Mouse (Mus musculus) heart, embryonic 14.5 days (tissue): ENCODE data around the gene Gm21820. TPM values are rescaled to one million over a fixed set of nuclear protein-coding genes. Genes with fewer than 3 reads are reported as not detected.
"Not testable (repeated sequence)": the region's sequence is repeated elsewhere in the genome, so short reads cannot be mapped to it uniquely, and the experiment has no call there.

ENCODE experiments used
- ATAC-seq: fragments of 200-750 bp; cut with Nextera tagmentation; 2 replicates; pipeline ENCODE4 v1.8.0; 2017; ENCODE audit warnings: low read depth, moderate TSS enrichment; ENCODE audit not compliant: insufficient number of reproducible peaks, insufficient read depth, low FRiP score
- H3K27ac ChIP-seq, 2 experiments: fragments of 200-500 bp in 1 of 2; fragments of 300-500 bp in 1 of 2; sonication (generic) in 1 of 2; replicated peaks in 1 of 2; 2 replicates each; pipeline ENCODE4 v1.5.1; 2012 to 2014; ENCODE audit warnings: low read depth in 2 of 2, low read length in 2 of 2, control low read depth in 1 of 2, mild to moderate bottlenecking in 1 of 2, mixed read lengths in 1 of 2; ENCODE audit not compliant: control insufficient read depth in 1 of 2, insufficient read depth in 1 of 2
- H3K27me3 ChIP-seq: fragments of 300-500 bp; sonication (generic); 2 replicates; pipeline ENCODE4 v1.6.1; 2014; ENCODE audit warnings: mild to moderate bottlenecking, low read length, control low read depth; ENCODE audit not compliant: control insufficient read depth, insufficient read depth
- H3K36me3 ChIP-seq: fragments of 300-500 bp; sonication (generic); 2 replicates; pipeline ENCODE4 v1.6.1; 2014; ENCODE audit warnings: mild to moderate bottlenecking, control low read depth, low read length, mixed read lengths; ENCODE audit not compliant: control insufficient read depth, insufficient read depth
- H3K4me1 ChIP-seq, 2 experiments: fragments of 200-500 bp in 1 of 2; fragments of 300-500 bp in 1 of 2; sonication (generic) in 1 of 2; 2 replicates each; pipeline ENCODE4 v1.6.1; 2012 to 2014; ENCODE audit warnings: low read length in 2 of 2, control low read depth in 1 of 2, mixed read lengths in 1 of 2; ENCODE audit not compliant: control insufficient read depth in 2 of 2, insufficient read depth in 2 of 2
- H3K4me2 ChIP-seq: fragments of 300-500 bp; sonication (generic); 2 replicates; pipeline ENCODE4 v1.6.1; 2014; ENCODE audit warnings: mild to moderate bottlenecking, low read length
- H3K4me3 ChIP-seq, 2 experiments: fragments of 200-500 bp in 1 of 2; fragments of 300-500 bp in 1 of 2; sonication (generic) in 1 of 2; 2 replicates each; pipeline ENCODE4 v1.5.1; 2012 to 2014; ENCODE audit warnings: low read length in 2 of 2, mild to moderate bottlenecking in 2 of 2, control low read depth in 1 of 2, low read depth in 1 of 2, moderate library complexity in 1 of 2; ENCODE audit not compliant: control insufficient read depth in 1 of 2, insufficient read depth in 1 of 2
- H3K9ac ChIP-seq: fragments of 300-500 bp; sonication (generic); 2 replicates; pipeline ENCODE4 v1.6.1; 2014; ENCODE audit warnings: mild to moderate bottlenecking, low read length
- H3K9me3 ChIP-seq: fragments of 300-500 bp; sonication (generic); 2 replicates; pipeline ENCODE4 v1.6.1; 2016; ENCODE audit warnings: low read length, control low read depth; ENCODE audit not compliant: control insufficient read depth
- WGBS: fragments of 180-500 bp; shearing (Covaris S2); extraction: QIAGEN DNeasy Blood & Tissue Kit; methylation state at CpG from one replicate; pipeline ENCODE4 v1.1.7; 2014; 5-methylcytosine and 5-hydroxymethylcytosine counted together
- polyA plus RNA-seq: library from polyadenylated mRNA; unstranded; fragments of >200 nt; fragmentation: Nextera tagmentation; extraction: Ambion mirVana; gene quantifications from 2 replicates; pipeline ENCODE4 v1.2.1, GENCODE M21; 2014

Gm21820 gene
- not detected in 2 replicates for polyA plus RNA-seq

- not testable (repeated sequence) for H3K4me2 ChIP-seq, H3K36me3 ChIP-seq, ATAC-seq, H3K27me3 ChIP-seq, H3K4me1 ChIP-seq, H3K9ac ChIP-seq, H3K4me3 ChIP-seq, H3K27ac ChIP-seq, H3K9me3 ChIP-seq
- 73% methylated on average over 1 of the region's 1 CpGs for WGBS
These were observed at the start of gene Gm21820 for GRCm38 (mm10) chrY:5249341-5249740. Gene Gm21820, minus strand, starts transcription at chrY:5249441.

Other genes starting within 250 kb of the Gm21820 start
- not detected in 2 replicates for gene Gm20918, start 205.5 kb downstream of the Gm21820 start, polyA plus RNA-seq